Mouse (Mus musculus): ENCODE results near the gene Kcng3. TPM values are rescaled to one million over a fixed set of nuclear protein-coding genes. Genes with fewer than 3 reads are reported as not detected.

Gene Kcng3
- polyA plus RNA-seq, 1 experiment from 2014 or later, result 0.04 TPM

DNA sequence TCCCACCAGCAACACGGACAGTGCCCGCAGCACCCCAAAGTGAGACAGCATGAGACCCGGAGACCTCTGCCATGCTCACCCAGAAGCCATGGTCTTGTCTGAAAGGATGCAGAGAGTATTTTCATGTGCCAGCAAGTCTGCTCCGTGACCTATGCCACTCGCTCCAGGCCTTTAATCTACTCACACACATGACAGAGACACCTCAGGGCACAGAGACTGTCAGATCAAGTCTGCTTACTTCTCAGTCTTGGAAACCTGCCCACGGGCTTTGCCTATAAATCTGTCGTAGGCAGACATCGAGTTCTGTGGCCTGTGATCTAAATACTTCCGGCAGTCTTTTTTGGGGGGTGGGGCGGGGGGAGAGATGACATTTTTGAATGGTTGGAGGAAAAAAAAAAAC lies 38.3 kb downstream of the Kcng3 start:
- H3K27ac ChIP-seq (ENCODE audit: low read length), result no peak overlapping the region
- H3K4me2 ChIP-seq (ENCODE audit: low read depth, low read length), result no peak overlapping the region
- H3K9ac ChIP-seq (ENCODE audit: low read depth, low read length), result no peak overlapping the region
- H3K4me1 ChIP-seq (ENCODE audit: control insufficient read depth, low read depth, low read length), result no peaks in the 10 kb centered on the region
- H3K27me3 ChIP-seq (ENCODE audit: control insufficient read depth, insufficient read depth, low read depth, low read length), result no peaks in the 10 kb centered on the region
- no peak for ATAC-seq (ENCODE audit: low read depth)
- H3K9me3 ChIP-seq (replicated peaks; ENCODE audit: control insufficient read depth, low read length), result peaks cover 4% of the 10 kb centered on the region
- no peak overlapping the region for H3K4me3 ChIP-seq (ENCODE audit: low read depth, low read length)
- H3K36me3 ChIP-seq (ENCODE audit: control insufficient read depth, insufficient read depth), result no peaks in the 10 kb centered on the region
- WGBS (ENCODE audit: insufficient replicate concordance), result 61% methylated on average over 10 of the region's 10 CpGs

DNA sequence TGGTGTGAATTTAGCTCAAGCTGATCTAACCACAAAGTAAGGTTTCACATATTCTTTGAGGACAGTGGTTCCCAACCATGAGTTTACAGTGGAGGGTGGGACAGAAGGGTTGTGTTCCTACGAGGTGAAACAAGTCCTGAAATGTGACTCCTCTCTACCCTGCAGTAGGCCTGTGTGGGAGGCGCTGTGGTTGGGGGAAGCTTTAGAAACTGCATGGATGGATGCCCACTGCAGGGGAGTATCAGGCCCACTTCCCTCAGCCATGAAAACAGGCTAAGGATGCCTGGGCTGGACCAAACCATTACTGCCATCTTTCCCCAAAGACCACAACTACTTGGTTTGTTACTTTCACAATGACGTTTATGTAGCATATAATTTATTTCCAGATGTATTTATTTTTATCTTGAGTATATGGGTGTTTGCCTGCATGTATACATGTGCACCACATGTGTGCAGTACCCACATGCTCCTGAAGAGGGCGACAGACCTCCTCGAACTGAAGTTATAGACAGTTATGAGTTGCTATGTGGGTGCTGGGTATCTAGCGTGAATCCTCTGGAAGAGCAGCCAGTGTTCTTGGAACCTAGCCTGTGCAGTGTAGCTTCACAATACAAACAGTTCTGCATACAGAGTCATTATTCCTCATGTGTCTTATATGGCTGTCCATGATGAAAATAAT lies 42.9 kb downstream of the Kcng3 start:
- no peak overlapping the region for H3K9ac ChIP-seq (ENCODE audit: low read depth, low read length)
- H3K27me3 ChIP-seq (ENCODE audit: control insufficient read depth, insufficient read depth, low read depth, low read length), result no peaks in the 10 kb centered on the region
- no peak overlapping the region for H3K4me3 ChIP-seq (ENCODE audit: low read depth, low read length)
- WGBS (ENCODE audit: insufficient replicate concordance), result 64% methylated on average over 6 of the region's 6 CpGs
- no peak overlapping the region for H3K4me2 ChIP-seq (ENCODE audit: low read depth, low read length)
- H3K4me1 ChIP-seq (ENCODE audit: control insufficient read depth, low read depth, low read length), result no peaks in the 10 kb centered on the region
- ATAC-seq (ENCODE audit: low read depth), result no peak
- peaks cover 4% of the 10 kb centered on the region for H3K9me3 ChIP-seq (replicated peaks; ENCODE audit: control insufficient read depth, low read length)
- H3K27ac ChIP-seq (ENCODE audit: low read length), result no peak overlapping the region
- no peaks in the 10 kb centered on the region for H3K36me3 ChIP-seq (ENCODE audit: control insufficient read depth, insufficient read depth)

- Histone ChIP-seq H3K4me1 (ENCODE audit: control insufficient read depth, low read depth, low read length) (no peaks in the 10 kb centered on the region; the same call in 1 of the 2 replicates), H3K27me3 (ENCODE audit: control insufficient read depth, insufficient read depth, low read depth, low read length) (no peaks in the 10 kb centered on the region), H3K4me3 (ENCODE audit: low read depth, low read length) (no peak overlapping the region), H3K4me2 (ENCODE audit: low read depth, low read length) (no peak overlapping the region), H3K9ac (ENCODE audit: low read depth, low read length) (no peak overlapping the region), H3K9me3 (replicated peaks; ENCODE audit: control insufficient read depth, low read length) (peaks cover 4% of the 10 kb centered on the region), H3K27ac (ENCODE audit: low read length) (no peak overlapping the region), H3K36me3 (ENCODE audit: control insufficient read depth, insufficient read depth) (no peaks in the 10 kb centered on the region)
- ATAC-seq (ENCODE audit: low read depth), result no peak
- WGBS (ENCODE audit: insufficient replicate concordance), result 79% methylated on average over 8 of the region's 8 CpGs
Measured at GRCm38 (mm10) chr17:83587731-83588130, 44.0 kb downstream of the Kcng3 start.

DNA sequence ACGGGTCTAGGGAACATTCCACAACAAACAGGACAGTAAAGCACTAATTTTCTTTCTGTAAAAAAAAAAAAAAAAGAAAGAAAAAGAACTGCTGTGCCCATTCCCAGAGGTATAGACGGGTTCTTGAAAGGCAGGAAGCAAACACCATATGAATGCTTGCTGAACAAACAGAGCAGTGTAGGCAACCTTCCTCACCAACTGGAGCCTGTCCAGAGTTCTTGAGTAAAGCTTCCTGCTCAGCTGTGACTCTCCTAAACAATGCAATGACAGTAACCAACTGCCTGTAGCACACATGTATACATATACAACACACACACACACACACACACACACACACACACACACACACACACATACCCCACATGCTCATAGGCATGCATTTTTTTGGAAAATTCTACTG lies 49.1 kb downstream of the Kcng3 start:
- WGBS (ENCODE audit: insufficient replicate concordance), result 36% methylated on average over 2 of the region's 2 CpGs

GRCm38 (mm10) chr17:83580734-83581133 lies 51.0 kb downstream of the Kcng3 start:
- H3K27ac ChIP-seq (ENCODE audit: low read length), result no peak overlapping the region
- H3K4me1 ChIP-seq (ENCODE audit: control insufficient read depth, low read depth, low read length), result no peaks in the 10 kb centered on the region; the same call in 1 of the 2 replicates
- no peak overlapping the region for H3K4me3 ChIP-seq (ENCODE audit: low read depth, low read length)
- ATAC-seq (ENCODE audit: low read depth), result no peak
- H3K9ac ChIP-seq (ENCODE audit: low read depth, low read length), result no peak overlapping the region
- no peaks in the 10 kb centered on the region for H3K27me3 ChIP-seq (ENCODE audit: control insufficient read depth, insufficient read depth, low read depth, low read length)
- H3K4me2 ChIP-seq (ENCODE audit: low read depth, low read length), result no peak overlapping the region
- WGBS (ENCODE audit: insufficient replicate concordance), result 77% methylated on average over 5 of the region's 5 CpGs
- H3K36me3 ChIP-seq (ENCODE audit: control insufficient read depth, insufficient read depth), result no peaks in the 10 kb centered on the region
- no peaks in the 10 kb centered on the region for H3K9me3 ChIP-seq (replicated peaks; ENCODE audit: control insufficient read depth, low read length)

More for the DNA sequence above, 49.1 kb downstream of the Kcng3 start:
- H3K27me3 ChIP-seq (ENCODE audit: control insufficient read depth, insufficient read depth, low read depth, low read length), result no peaks in the 10 kb centered on the region
- no peaks in the 10 kb centered on the region; the same call in 1 of the 2 replicates for H3K4me1 ChIP-seq (ENCODE audit: control insufficient read depth, low read depth, low read length)
- H3K4me2 ChIP-seq (ENCODE audit: low read depth, low read length), result no peak overlapping the region
- ATAC-seq (ENCODE audit: low read depth), result no peak
- H3K9ac ChIP-seq (ENCODE audit: low read depth, low read length), result no peak overlapping the region
- H3K4me3 ChIP-seq (ENCODE audit: low read depth, low read length), result no peak overlapping the region
- no peaks in the 10 kb centered on the region for H3K36me3 ChIP-seq (ENCODE audit: control insufficient read depth, insufficient read depth)
- no peak overlapping the region for H3K27ac ChIP-seq (ENCODE audit: low read length)
- no peaks in the 10 kb centered on the region for H3K9me3 ChIP-seq (replicated peaks; ENCODE audit: control insufficient read depth, low read length)

DNA sequence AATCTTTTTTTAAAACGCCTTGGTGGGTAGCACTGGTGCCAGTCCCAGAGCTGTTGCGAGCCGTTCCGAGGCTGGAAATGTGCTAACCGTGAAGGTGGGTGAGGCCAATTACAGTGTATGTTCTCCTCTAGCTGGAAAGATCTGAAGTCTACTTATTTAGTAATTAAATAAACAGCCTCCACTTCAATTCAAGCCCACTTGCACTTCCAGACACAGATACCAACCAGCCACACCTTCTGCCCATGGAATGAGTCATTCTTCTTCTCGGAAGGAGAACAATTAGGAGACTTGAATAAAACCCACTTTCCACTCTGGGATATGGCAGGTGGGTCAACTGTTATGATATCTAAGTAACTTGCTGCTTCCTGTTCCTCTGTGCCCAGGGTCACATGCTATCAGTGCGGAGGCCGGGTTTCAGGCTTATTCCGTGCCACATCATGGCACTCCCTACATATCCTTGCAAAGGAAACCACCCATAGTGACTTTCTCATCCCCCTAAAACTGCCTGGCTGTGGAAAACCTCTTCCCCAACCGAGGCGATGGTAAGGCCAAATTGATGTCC lies 54.8 kb downstream of the Kcng3 start:
- H3K9me3 ChIP-seq (replicated peaks; ENCODE audit: control insufficient read depth, low read length), result no peaks in the 10 kb centered on the region
- 61% methylated on average over 11 of the region's 11 CpGs for WGBS (ENCODE audit: insufficient replicate concordance)
- H3K4me3 ChIP-seq (ENCODE audit: low read depth, low read length), result no peak overlapping the region
- no peaks in the 10 kb centered on the region for H3K36me3 ChIP-seq (ENCODE audit: control insufficient read depth, insufficient read depth)
- no peak for ATAC-seq (ENCODE audit: low read depth)
- H3K27me3 ChIP-seq (ENCODE audit: control insufficient read depth, insufficient read depth, low read depth, low read length), result no peaks in the 10 kb centered on the region
- no peaks in the 10 kb centered on the region for H3K4me1 ChIP-seq (ENCODE audit: control insufficient read depth, low read depth, low read length)
- H3K9ac ChIP-seq (ENCODE audit: low read depth, low read length), result no peak overlapping the region
- H3K27ac ChIP-seq (ENCODE audit: low read length), result no peak overlapping the region
- H3K4me2 ChIP-seq (ENCODE audit: low read depth, low read length), result no peak overlapping the region

- Histone ChIP-seq H3K4me2 (ENCODE audit: low read depth, low read length) (no peak overlapping the region), H3K9ac (ENCODE audit: low read depth, low read length) (no peak overlapping the region), H3K4me3 (ENCODE audit: low read depth, low read length) (no peak overlapping the region), H3K27ac (ENCODE audit: low read length) (no peak overlapping the region), H3K36me3 (ENCODE audit: control insufficient read depth, insufficient read depth) (no peaks in the 10 kb centered on the region), H3K4me1 (ENCODE audit: control insufficient read depth, low read depth, low read length) (no peaks in the 10 kb centered on the region), H3K9me3 (replicated peaks; ENCODE audit: control insufficient read depth, low read length) (no peaks in the 10 kb centered on the region), H3K27me3 (ENCODE audit: control insufficient read depth, insufficient read depth, low read depth, low read length) (no peaks in the 10 kb centered on the region)
- 71% methylated on average over 8 of the region's 8 CpGs for WGBS (ENCODE audit: insufficient replicate concordance)
- ATAC-seq (ENCODE audit: low read depth), result no peak
Measured at GRCm38 (mm10) chr17:83574615-83575014, 57.1 kb downstream of the Kcng3 start.

DNA sequence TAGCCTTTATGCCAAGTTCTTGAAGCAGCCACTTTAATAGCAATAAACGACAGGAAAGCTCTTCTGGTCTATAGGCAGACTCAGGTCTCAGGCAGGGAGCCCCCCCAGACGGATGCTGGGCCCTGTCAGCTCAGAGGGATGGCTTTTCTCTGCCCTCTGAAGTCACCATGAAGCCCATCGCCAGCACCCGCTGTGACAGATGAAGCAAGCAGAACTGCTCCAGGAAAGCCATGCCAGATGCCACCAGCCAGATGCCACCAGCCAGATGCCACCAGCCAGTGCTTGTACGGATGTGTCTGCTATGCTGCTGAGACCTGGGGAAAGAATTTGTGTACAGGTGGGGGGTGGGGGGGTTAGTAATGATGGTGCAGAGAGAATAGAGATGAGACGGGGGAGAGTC lies 58.6 kb downstream of the Kcng3 start:
- no peaks in the 10 kb centered on the region for H3K4me1 ChIP-seq (ENCODE audit: control insufficient read depth, low read depth, low read length)
- H3K9me3 ChIP-seq (replicated peaks; ENCODE audit: control insufficient read depth, low read length), result no peaks in the 10 kb centered on the region
- ATAC-seq (ENCODE audit: low read depth), result no peak
- no peak overlapping the region for H3K27ac ChIP-seq (ENCODE audit: low read length)
- no peak overlapping the region for H3K4me2 ChIP-seq (ENCODE audit: low read depth, low read length)
- WGBS (ENCODE audit: insufficient replicate concordance), result 66% methylated on average over 6 of the region's 6 CpGs
- no peaks in the 10 kb centered on the region for H3K36me3 ChIP-seq (ENCODE audit: control insufficient read depth, insufficient read depth)
- no peak overlapping the region for H3K4me3 ChIP-seq (ENCODE audit: low read depth, low read length)
- H3K27me3 ChIP-seq (ENCODE audit: control insufficient read depth, insufficient read depth, low read depth, low read length), result no peaks in the 10 kb centered on the region
- H3K9ac ChIP-seq (ENCODE audit: low read depth, low read length), result no peak overlapping the region

- Histone ChIP-seq H3K4me2 (ENCODE audit: low read depth, low read length) (0 out of 2 replicates have a peak overlapping the region, but pooled peaks have one; percentile 21), H3K9ac (ENCODE audit: low read depth, low read length) (no peak overlapping the region), H3K4me1 (ENCODE audit: control insufficient read depth, low read depth, low read length) (no peaks in the 10 kb centered on the region), H3K36me3 (ENCODE audit: control insufficient read depth, insufficient read depth) (no peaks in the 10 kb centered on the region), H3K27me3 (ENCODE audit: control insufficient read depth, insufficient read depth, low read depth, low read length) (no peaks in the 10 kb centered on the region), H3K9me3 (replicated peaks; ENCODE audit: control insufficient read depth, low read length) (no peaks in the 10 kb centered on the region), H3K4me3 (ENCODE audit: low read depth, low read length) (no peak overlapping the region), H3K27ac (ENCODE audit: low read length) (no peak overlapping the region)
- 0 out of 2 replicates have a peak, but pooled peaks have one; percentile 28 for ATAC-seq (ENCODE audit: low read depth)
- 50% methylated on average over 4 of the region's 4 CpGs for WGBS (ENCODE audit: insufficient replicate concordance)
Measured at GRCm38 (mm10) chr17:83572366-83572765, 59.3 kb downstream of the Kcng3 start.

All from liver, embryonic 16.5 days (tissue).